Mouse (Mus musculus) intestine, postnatal 0 days (tissue): ENCODE results near the gene Gm49661. TPM values are rescaled to one million over a fixed set of nuclear protein-coding genes. Genes with fewer than 3 reads are reported as not detected.

Source experiments
- ATAC-seq: fragments of 200-750 bp; cut with Nextera tagmentation; 2 replicates; pipeline ENCODE4 v1.8.0; 2017; ENCODE audit warnings: mild to moderate bottlenecking, moderate TSS enrichment, moderate library complexity
- H3K27ac ChIP-seq: fragments of 300-500 bp; sonication (generic); 2 replicates; pipeline ENCODE4 v1.5.1; 2014; ENCODE audit warnings: mild to moderate bottlenecking, low read depth, low read length, moderate library complexity
- H3K27me3 ChIP-seq: fragments of 300-500 bp; sonication (generic); replicated peaks from 2 replicates; pipeline ENCODE4 v1.6.1; 2014; ENCODE audit warnings: low read length, mixed read lengths; ENCODE audit not compliant: control insufficient read depth, insufficient read depth
- H3K36me3 ChIP-seq: fragments of 300-500 bp; sonication (generic); 2 replicates; pipeline ENCODE4 v1.6.1; 2014; ENCODE audit warnings: mild to moderate bottlenecking, moderate library complexity; ENCODE audit not compliant: control insufficient read depth, insufficient read depth
- H3K4me1 ChIP-seq: fragments of 300-500 bp; sonication (generic); replicated peaks from 2 replicates; pipeline ENCODE4 v1.6.1; 2014; ENCODE audit warnings: antibody characterized with exemption, low read length, mixed read lengths; ENCODE audit not compliant: control insufficient read depth, insufficient read depth
- H3K4me2 ChIP-seq: fragments of 300-500 bp; sonication (generic); replicated peaks from 2 replicates; pipeline ENCODE4 v1.6.1; 2014; ENCODE audit warnings: low read depth, mild to moderate bottlenecking, moderate library complexity
- H3K4me3 ChIP-seq: fragments of 300-500 bp; sonication (generic); 2 replicates; pipeline ENCODE4 v1.5.1; 2014; ENCODE audit warnings: low read depth, low read length
- H3K9ac ChIP-seq: fragments of 300-500 bp; sonication (generic); 2 replicates; pipeline ENCODE4 v1.6.1; 2014; ENCODE audit warnings: mild to moderate bottlenecking, low read depth, low read length
- H3K9me3 ChIP-seq: fragments of 300-500 bp; sonication (generic); 2 replicates; pipeline ENCODE4 v1.6.1; 2016; ENCODE audit warnings: mixed run types; ENCODE audit not compliant: control insufficient read depth
- CTCF ChIP-seq: sonication (generic); IDR thresholded peaks from 2 replicates; pipeline ENCODE4 v1.5.1; 2016; ENCODE audit warnings: low read depth, mild to moderate bottlenecking, control low read depth, antibody characterized with exemption, moderate library complexity
- WGBS: fragments of 180-500 bp; shearing (Covaris S2); extraction: QIAGEN DNeasy Blood & Tissue Kit; methylation state at CpG from one replicate; pipeline ENCODE4 v1.1.7; 2014; 5-methylcytosine and 5-hydroxymethylcytosine counted together
- polyA plus RNA-seq: library from polyadenylated mRNA; unstranded; fragments of >200 nt; fragmentation: Nextera tagmentation; extraction: Ambion mirVana; gene quantifications from 2 replicates; pipeline ENCODE4 v1.2.1, GENCODE M21; 2015

The Gm49661 gene
- polyA plus RNA-seq, 1 experiment from 2014 or later: 2.1 TPM

DNA sequence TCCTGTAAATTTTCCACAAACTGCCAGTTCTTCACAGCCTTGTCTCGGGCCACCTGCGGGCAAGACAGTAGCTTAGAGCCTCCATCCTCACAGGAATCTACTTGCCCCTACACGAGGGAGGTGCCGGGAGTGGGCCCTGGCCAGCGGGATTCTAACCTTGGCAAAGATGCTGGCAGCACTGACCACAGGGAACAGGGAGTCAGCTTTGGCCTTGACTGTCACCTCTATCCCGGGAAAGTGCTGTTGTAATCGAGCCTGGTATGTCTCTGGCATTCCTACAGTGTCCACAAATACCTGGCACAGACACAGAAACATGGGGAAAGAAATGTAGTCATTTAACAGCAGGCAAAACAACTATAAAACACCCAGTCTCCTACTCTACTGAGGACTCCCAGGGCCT lies 9.4 kb downstream of the Gm49661 start:
- peaks cover 16% of the 10 kb centered on the region for H3K36me3 ChIP-seq
- 93% methylated on average over 7 of the region's 7 CpGs for WGBS

GRCm38 (mm10) chr8:84956768-84957167 lies 12.5 kb downstream of the Gm49661 start:
- Histone ChIP-seq H3K9ac (no peak overlapping the region), H3K27me3 (peaks cover 7% of the 10 kb centered on the region; the same call in 1 of the 2 replicates), H3K36me3 (peaks cover 16% of the 10 kb centered on the region), H3K4me3 (no peak overlapping the region), H3K4me2 (no peak overlapping the region), H3K9me3 (no peaks in the 10 kb centered on the region), H3K27ac (no peak overlapping the region), H3K4me1 (0 out of 2 replicates have a peak, but pooled peaks cover 4% of the 10 kb centered on the region)
- 48% methylated on average over 2 of the region's 2 CpGs for WGBS
- peak; percentile 85 for TF ChIP-seq CTCF
- no peak for ATAC-seq

More for the DNA sequence above, 9.4 kb downstream of the Gm49661 start:
- TF ChIP-seq CTCF: no peak
- Histone ChIP-seq H3K4me2 (no peak overlapping the region), H3K27ac (no peak overlapping the region), H3K9me3 (no peaks in the 10 kb centered on the region), H3K27me3 (no peaks in the 10 kb centered on the region), H3K4me1 (no peaks in the 10 kb centered on the region), H3K9ac (no peak overlapping the region), H3K4me3 (no peak overlapping the region)
- ATAC-seq: no peak

GRCm38 (mm10) chr8:84952612-84953255 lies 16.5 kb downstream of the Gm49661 start:
- no peak overlapping the region for H3K27ac ChIP-seq
- H3K27me3 ChIP-seq: peaks cover 13% of the 10 kb centered on the region; the same call in 1 of the 2 replicates
- ATAC-seq: peak; percentile 32; the same call in 1 of the 2 replicates
- no peak overlapping the region for H3K9ac ChIP-seq
- peaks cover 3% of the 10 kb centered on the region; the same call in 1 of the 2 replicates for H3K36me3 ChIP-seq
- peak overlapping the region; percentile 53 for H3K4me2 ChIP-seq
- H3K4me1 ChIP-seq: 0 out of 2 replicates have a peak, but pooled peaks cover 4% of the 10 kb centered on the region
- no peak overlapping the region for H3K4me3 ChIP-seq
- H3K9me3 ChIP-seq: no peaks in the 10 kb centered on the region
- TF ChIP-seq CTCF: no peak
- WGBS: 8% methylated on average over 18 of the region's 18 CpGs

DNA sequence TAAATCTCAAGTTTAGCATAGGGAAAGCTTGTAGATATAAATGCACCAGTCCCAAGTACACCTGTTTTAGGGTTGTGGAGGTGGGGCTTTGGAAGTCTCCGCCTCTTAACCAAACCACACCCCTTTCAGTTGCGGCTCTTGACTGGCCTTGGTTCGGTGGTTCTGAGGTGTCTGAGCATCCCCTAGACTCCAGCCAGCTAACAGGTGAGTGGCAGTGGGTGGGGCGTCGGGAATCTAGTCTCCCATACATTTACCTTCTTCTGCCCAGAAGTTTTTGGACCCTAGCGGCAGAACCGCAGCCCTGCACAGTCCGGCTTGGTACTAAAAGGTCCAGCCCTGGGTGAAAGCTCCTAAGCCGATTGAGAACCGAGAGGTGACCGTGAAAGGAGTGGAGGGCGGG lies 19.5 kb downstream of the Gm49661 start:
- 24% methylated on average over 12 of the region's 12 CpGs for WGBS
- no peak overlapping the region for H3K27ac ChIP-seq
- H3K9me3 ChIP-seq: no peaks in the 10 kb centered on the region
- H3K4me2 ChIP-seq: no peak overlapping the region
- ATAC-seq: no peak
- H3K4me3 ChIP-seq: no peak overlapping the region
- H3K4me1 ChIP-seq: 0 out of 2 replicates have a peak, but pooled peaks cover 4% of the 10 kb centered on the region
- no peak for TF ChIP-seq CTCF
- peaks cover 41% of the 10 kb centered on the region for H3K27me3 ChIP-seq
- no peak overlapping the region for H3K9ac ChIP-seq
- no peaks in the 10 kb centered on the region for H3K36me3 ChIP-seq

- no peak overlapping the region for H3K4me3 ChIP-seq
- no peak; the same call in 1 of the 2 replicates for TF ChIP-seq CTCF
- H3K9ac ChIP-seq: no peak overlapping the region
- no peaks in the 10 kb centered on the region for H3K4me1 ChIP-seq
- ATAC-seq: no peak
- no peak overlapping the region for H3K4me2 ChIP-seq
- no peaks in the 10 kb centered on the region for H3K9me3 ChIP-seq
- H3K36me3 ChIP-seq: no peaks in the 10 kb centered on the region
- no peak overlapping the region for H3K27ac ChIP-seq
- H3K27me3 ChIP-seq: peaks cover 50% of the 10 kb centered on the region
- WGBS: 12% methylated on average over 9 of the region's 9 CpGs
Measured at GRCm38 (mm10) chr8:84947241-84947545, 22.0 kb downstream of the Gm49661 start.

GRCm38 (mm10) chr8:84946528-84947240 lies 22.5 kb downstream of the Gm49661 start, which contains the start of gene Rtbdn:
TSS of gene Rtbdn (plus strand) at chr8:84946991.
- peak; percentile 52 for TF ChIP-seq CTCF
- Histone ChIP-seq H3K9ac (no peak within 1 kb of the TSS), H3K36me3 (no peaks in the 10 kb centered on the region), H3K9me3 (no peaks in the 10 kb centered on the region), H3K27me3 (peaks cover 51% of the 10 kb centered on the region), H3K4me2 (peak within 1 kb of the TSS; percentile 67), H3K4me1 (no peaks in the 10 kb centered on the region), H3K4me3 (peak within 1 kb of the TSS; percentile 32), H3K27ac (no peak within 1 kb of the TSS)
- 12% methylated on average over 17 of the region's 17 CpGs for whole genome bisulfite sequencing
- no peak for ATAC-seq
